Mouse (Mus musculus) ES-E14 (cell line): ENCODE data around the gene Mrgbp. TPM values are rescaled to one million over a fixed set of nuclear protein-coding genes. Genes with fewer than 3 reads are reported as not detected.

Source experiments
- DNase-seq: peaks from one replicate; pipeline ENCODE4 v3.0.0-alpha.2; 2013; ENCODE audit warnings: low read depth, low spot score
- H3K27ac ChIP-seq: 2 replicates; pipeline ENCODE4 v1.5.1; 2012; ENCODE audit warnings: low read depth, mild to moderate bottlenecking, low read length, moderate library complexity, mixed read lengths; ENCODE audit not compliant: poor library complexity, insufficient read depth, severe bottlenecking
- H3K36me3 ChIP-seq: 2 replicates; pipeline ENCODE4 v1.6.1; 2012; ENCODE audit warnings: mild to moderate bottlenecking, low read length, moderate library complexity, mixed read lengths; ENCODE audit not compliant: control insufficient read depth, poor library complexity, insufficient read depth, severe bottlenecking
- H3K4me1 ChIP-seq, 2 experiments: fragments of 150-350 bp in 1 of 2; sonication (generic) in 1 of 2; 2 replicates each; pipeline ENCODE4 v1.6.1; 2012; ENCODE audit warnings: low read length in 2 of 2, mild to moderate bottlenecking in 1 of 2, mixed read lengths in 1 of 2; ENCODE audit not compliant: control insufficient read depth in 2 of 2, insufficient read depth in 2 of 2, poor library complexity in 1 of 2
- H3K4me3 ChIP-seq, 2 experiments: fragments of 150-350 bp in 1 of 2; sonication (generic) in 1 of 2; 2 replicates each; pipeline ENCODE4 v1.5.1; 2012; ENCODE audit warnings: low read length in 2 of 2, low read depth in 1 of 2, mild to moderate bottlenecking in 1 of 2, mixed read lengths in 1 of 2; ENCODE audit not compliant: insufficient read depth in 1 of 2, poor library complexity in 1 of 2, severe bottlenecking in 1 of 2
- H3K9ac ChIP-seq: 2 replicates; pipeline ENCODE4 v1.6.1; 2012; ENCODE audit warnings: low read depth, mild to moderate bottlenecking, low read length, mixed read lengths; ENCODE audit not compliant: poor library complexity, insufficient read depth, severe bottlenecking
- H3K9me3 ChIP-seq: fragments of 150-350 bp; sonication (generic); 2 replicates; pipeline ENCODE4 v1.6.1; 2012; ENCODE audit warnings: low read depth, mild to moderate bottlenecking, low read length; ENCODE audit not compliant: control insufficient read depth, insufficient read depth
- CHD2 ChIP-seq: IDR thresholded peaks from 2 replicates; pipeline ENCODE4 v1.6.1; 2014; ENCODE audit warnings: mild to moderate bottlenecking, low read depth, low read length, inconsistent platforms
- HCFC1 ChIP-seq: IDR thresholded peaks from 2 replicates; pipeline ENCODE4 v1.6.1; 2012; ENCODE audit warnings: low read length, inconsistent platforms, borderline replicate concordance; ENCODE audit not compliant: insufficient read depth
- MAFK ChIP-seq: IDR thresholded peaks from 2 replicates; pipeline ENCODE4 v1.6.1; 2014; ENCODE audit warnings: mild to moderate bottlenecking, low read depth, low read length, inconsistent platforms; ENCODE audit not compliant: insufficient read depth
- ZC3H11A ChIP-seq: IDR thresholded peaks from 2 replicates; pipeline ENCODE4 v1.6.1; 2012; ENCODE audit warnings: low read depth, mild to moderate bottlenecking, inconsistent platforms, low read length, borderline replicate concordance
- ZNF384 ChIP-seq: IDR thresholded peaks from 2 replicates; pipeline ENCODE4 v1.6.1; 2012; ENCODE audit warnings: low read depth, low read length, inconsistent platforms
- in situ Hi-C, 2 experiments: fragments of 600-800 bp; cut with MboI; formaldehyde crosslinking; loops; one replicate each; pipeline ENCODE4 v1.15.1; 2025; ENCODE audit warnings: low sequenced_read_pairs in 2 of 2, inconsistent platforms in 1 of 2; ENCODE audit not compliant: unreplicated experiment in 2 of 2
- total RNA-seq: library from RNA; depleted of rRNA; stranded (reverse); fragments of 300-350 nt; gene quantifications from 2 replicates; pipeline ENCODE4 v1.2.3, GENCODE M21; 2012; rRNA removed

Mrgbp gene
- total RNA-seq, 1 experiment = 27.2 TPM

DNA sequence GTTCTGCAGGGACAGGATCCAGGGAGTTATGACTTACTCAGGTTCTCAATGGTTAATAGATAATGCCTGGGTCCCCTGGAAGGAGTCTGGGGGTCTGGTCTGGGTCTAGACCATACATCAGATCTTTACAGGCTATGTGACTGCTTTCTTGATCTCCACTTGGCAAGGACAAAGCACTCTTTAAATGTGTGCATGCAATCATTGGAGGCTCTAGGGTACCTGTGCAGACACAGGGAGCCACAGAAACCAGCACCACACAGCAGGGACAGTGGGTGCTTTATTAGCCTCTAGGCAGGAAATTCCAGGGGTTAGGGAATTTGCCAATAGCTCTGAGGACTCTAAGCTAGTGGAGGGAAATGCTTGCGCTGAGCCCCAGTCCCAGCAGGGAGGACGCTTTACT, 30.8 kb downstream of the Mrgbp start:
- DNase-seq = no peak
- H3K36me3 ChIP-seq = no peaks in the 10 kb centered on the region
- no peak overlapping the region; the same call in 1 of the 2 replicates for H3K27ac ChIP-seq
- H3K9ac ChIP-seq = no peak overlapping the region
- H3K4me3 ChIP-seq = no peak overlapping the region
- no peaks in the 10 kb centered on the region for H3K9me3 ChIP-seq
- no peak for TF ChIP-seq MAFK
- no peak for TF ChIP-seq HCFC1
- no peak for TF ChIP-seq ZC3H11A
- no peak for TF ChIP-seq CHD2
- TF ChIP-seq ZNF384 = no peak
- in situ Hi-C loops = no loop called here
- no peaks in the 10 kb centered on the region for H3K4me1 ChIP-seq

Other genes starting within 250 kb of the Mrgbp start
- 0.04 and 0.11 TPM in 2 replicates for gene Gata5, start 246.6 kb upstream of the Mrgbp start, total RNA-seq
- 14.7 and 24.7 TPM in 2 replicates for gene Slco4a1, start 125.1 kb upstream of the Mrgbp start, total RNA-seq
- 0.09 TPM in 1 of 2 replicates, not detected in the other for gene Ntsr1, start 81.3 kb upstream of the Mrgbp start, total RNA-seq
- 31.5 and 39.2 TPM in 2 replicates for gene Ogfr, start 7.9 kb downstream of the Mrgbp start, total RNA-seq
- 5.4 and 7.9 TPM in 2 replicates for gene Col9a3, start 16.5 kb downstream of the Mrgbp start, total RNA-seq
- gene Tcfl5, start 61.4 kb downstream of the Mrgbp start, total RNA-seq = 36.0 and 44.9 TPM in 2 replicates
- 84.7 and 90.6 TPM in 2 replicates for gene Dido1, start 128.7 kb downstream of the Mrgbp start, total RNA-seq
- 57.8 and 64.7 TPM in 2 replicates for gene Gid8, start 128.8 kb downstream of the Mrgbp start, total RNA-seq
- 12.0 and 28.1 TPM in 2 replicates for gene Slc17a9, start 144.0 kb downstream of the Mrgbp start, total RNA-seq
- gene Bhlhe23, start 195.6 kb downstream of the Mrgbp start, total RNA-seq = 0.11 and 0.18 TPM in 2 replicates